Mouse (Mus musculus): ENCODE results near the gene Dok5.

GRCm38 (mm10) chr2:170903367-170903766, 171.8 kb downstream of the Dok5 start:
- TF ChIP-seq GATA1 (IDR thresholded peaks at IDR 0.05; ENCODE audit: borderline replicate concordance, low read length) (no peak), FLI1 (IDR thresholded peaks at IDR 0.05; ENCODE audit: low read length) (no peak)

Data from megakaryocyte, embryonic 14.5 days (primary cell).